Mouse (Mus musculus): ENCODE results near the gene Mapk14.
"Not testable (repeated sequence)": the region's sequence is repeated elsewhere in the genome, so short reads cannot be mapped to it uniquely, and the experiment has no call there.

Mapk14 gene

DNA sequence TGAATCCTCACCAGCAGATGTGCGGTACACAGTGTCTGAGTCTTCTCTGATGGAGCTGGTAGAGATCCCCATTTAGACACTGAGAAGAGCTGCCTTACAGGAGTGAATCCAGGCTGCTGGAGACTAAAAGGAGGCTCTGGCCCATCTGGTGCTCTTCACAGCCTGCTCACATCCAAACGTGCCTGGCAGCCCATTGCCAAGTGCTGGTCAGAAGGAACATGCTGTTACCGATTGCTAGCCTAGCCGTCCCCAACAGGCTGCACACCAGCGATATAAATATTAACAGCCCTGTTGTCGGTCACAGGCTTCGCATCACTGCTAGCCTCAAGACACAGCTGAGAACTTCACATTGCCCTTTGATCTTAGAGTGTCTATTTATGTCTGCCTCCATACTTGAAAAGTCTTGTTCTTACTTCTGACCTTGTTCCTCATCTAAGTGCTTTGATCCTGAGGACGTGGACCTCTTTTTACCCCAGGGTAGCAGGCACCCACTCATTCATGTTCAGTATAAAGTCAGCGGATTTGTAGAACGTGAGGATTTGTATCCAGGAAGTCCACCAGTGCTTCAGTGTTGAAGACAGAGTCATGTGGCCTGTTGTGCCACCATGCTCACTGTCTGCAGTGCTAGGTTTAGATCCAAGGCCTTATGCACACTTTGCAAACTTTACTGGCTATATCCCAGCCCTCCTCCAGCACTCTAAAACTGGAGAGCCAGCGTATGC is 52.2 kb downstream of the Mapk14 start:
- DNase-seq, result peak; percentile 52

DNA sequence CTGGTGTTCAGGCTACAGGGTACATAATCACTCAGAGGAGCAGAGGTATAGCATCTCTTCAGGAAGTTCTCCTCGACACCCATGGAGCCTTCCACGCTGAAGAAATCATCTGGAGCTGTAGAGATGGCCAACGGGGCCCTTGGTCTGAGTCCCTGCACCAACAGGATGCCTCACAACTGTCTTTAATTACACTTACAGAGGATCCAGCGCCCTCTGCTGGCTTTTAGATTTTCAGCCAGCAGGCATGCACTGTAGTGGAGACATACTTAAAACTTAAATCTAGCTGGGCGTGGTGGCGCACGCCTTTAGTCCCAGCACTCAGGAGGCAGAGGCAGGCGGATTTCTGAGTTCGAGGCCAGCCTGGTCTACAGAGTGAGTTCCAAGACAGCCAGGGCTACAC is 52.8 kb downstream of the Mapk14 start:
- DNase-seq, result no peak

DNA sequence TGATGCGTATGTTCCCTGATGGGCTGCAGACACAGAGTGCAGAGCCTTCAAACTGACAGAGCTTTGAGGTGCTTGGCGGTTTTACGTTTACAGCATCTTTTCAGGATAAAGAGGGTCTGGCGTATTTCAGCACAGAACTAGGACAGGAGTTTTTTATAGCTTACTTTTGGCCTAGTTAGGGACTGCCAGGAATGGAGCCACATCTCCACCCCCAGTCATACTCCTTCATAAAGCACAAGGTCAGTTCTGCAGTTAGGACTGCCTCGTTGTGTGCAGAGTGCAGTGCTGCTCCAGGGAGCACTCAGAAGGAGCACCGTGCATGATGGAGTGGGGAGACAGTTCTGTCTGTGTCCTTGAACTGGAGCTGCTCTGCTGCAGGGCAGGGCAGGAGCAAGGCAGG is 54.6 kb downstream of the Mapk14 start:
- no peak for DNase-seq

DNA sequence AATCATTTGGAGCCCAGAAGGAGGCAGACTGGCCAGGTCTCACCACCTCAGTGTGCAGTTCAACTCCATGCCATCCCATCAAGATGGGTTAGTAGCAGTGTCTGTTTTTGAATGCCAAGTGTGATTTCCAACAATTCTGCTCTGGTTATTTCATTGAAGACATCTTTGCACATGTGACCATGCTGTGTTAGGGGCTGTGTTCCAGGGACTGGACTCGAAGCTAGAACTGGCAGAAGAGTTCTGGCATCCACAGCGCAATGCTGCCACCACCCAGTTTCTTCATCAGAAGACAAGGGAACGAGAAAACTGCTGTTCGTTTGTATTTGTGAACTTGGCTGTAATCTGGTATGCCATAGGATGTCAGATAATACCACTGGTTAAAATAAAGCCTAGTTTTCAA is 56.9 kb downstream of the Mapk14 start:
- DNase-seq, result no peak

DNA sequence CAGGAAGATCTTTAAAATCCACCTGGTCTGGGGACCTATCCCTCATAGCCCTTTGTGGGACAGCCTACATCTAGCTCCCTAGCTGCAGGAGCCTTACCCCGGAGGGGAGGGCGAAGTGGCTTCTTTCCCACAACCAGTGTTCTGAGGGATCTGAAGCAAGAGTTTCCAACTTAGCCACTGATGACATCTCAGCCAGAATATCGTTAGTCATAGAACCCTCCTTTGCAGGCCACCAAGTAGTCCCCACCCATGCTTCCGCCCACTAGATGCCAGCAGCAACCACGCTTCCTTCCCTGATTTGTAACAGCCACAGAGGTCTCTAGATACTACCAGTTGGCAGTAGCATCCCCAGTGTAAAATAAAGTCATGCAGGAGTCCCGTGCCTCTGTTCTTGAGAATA is 59.5 kb downstream of the Mapk14 start:
- no peak for DNase-seq

DNA sequence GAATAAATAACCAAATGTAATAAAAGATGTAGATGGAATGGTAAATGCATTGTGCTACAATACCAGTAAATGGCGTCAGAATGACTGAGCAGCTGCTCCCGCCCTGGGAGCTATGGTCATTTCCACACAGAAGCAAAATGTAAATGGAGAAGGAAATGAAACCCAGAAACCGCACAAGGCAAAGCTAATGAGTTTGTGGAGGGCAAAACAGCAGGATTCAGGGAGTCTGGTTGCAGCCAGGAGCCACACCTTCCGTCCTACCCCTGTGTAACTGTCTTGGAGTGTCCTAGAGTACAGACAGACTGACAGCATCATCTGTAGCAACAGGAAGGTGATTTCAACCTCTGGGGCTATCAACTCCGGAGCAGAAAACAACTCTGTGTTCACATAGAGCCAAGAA is 65.3 kb downstream of the Mapk14 start:
- DNase-seq, result no peak

DNA sequence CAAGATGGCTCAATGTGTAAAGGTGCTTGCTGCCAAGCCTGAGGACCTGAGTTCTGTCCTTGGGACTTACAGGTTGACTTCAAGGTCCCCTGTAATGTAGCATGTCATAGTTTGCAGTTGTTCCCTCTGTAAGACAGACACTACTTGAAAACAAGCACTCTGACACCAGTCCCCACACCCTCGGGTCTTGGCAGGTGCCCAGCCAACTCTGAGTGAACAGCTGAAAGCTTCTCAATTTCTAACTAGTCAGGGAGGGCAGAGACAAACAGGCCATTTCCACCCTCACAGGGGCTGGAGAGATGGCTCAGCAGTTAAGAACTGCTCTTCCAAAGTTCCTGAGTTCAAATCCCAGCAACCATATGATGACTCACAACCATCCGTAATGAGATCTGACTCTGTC is 66.3 kb downstream of the Mapk14 start:
- DNase-seq, result no peak

DNA sequence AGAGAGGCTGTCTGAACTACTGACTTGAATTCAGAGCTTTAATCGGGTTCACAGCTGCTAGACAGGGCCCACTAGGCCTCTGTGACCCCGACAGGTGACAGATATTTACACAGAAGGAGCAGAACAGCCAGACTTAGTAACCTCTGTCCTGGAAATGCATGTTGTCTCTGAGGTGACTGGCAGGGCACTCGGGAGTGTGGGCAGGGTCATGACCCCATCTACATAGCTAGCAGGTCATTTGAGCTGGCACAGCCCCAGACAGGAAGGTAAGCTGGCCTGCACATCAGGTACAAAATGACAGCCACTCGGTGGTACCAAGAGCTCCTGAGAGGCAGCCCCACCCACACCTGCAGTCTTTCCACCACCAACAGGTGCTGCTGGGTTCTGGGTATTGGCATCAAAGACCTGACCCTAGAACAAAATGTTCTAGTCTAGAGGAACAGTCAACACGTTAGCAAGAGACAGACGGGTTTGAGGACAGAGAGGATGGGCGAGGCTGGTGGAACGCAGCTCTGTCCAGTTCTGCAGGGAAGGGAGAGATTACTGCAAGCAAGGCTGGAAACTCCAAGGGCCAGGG is 69.7 kb downstream of the Mapk14 start:
- no peak for DNase-seq

DNA sequence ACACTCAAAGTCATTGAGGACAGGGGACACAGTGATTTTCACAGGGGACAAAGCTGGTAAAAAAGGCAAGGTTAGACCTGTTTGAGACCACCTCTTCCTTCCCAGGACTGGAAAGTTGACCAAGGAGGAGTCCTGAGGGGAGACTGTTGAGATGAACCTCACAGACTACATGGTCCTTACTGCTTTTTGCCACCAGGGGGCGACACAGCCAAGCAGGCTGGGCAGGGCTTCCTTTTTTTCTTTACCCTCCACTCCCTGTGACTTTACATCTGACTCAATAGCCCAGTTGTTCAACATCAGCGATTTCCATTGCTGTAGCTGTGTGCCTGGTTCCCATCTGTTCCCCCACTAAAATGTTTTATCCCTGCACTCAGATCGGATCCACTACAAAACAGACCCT is 70.7 kb downstream of the Mapk14 start:
- peak; percentile 64 for DNase-seq

DNA sequence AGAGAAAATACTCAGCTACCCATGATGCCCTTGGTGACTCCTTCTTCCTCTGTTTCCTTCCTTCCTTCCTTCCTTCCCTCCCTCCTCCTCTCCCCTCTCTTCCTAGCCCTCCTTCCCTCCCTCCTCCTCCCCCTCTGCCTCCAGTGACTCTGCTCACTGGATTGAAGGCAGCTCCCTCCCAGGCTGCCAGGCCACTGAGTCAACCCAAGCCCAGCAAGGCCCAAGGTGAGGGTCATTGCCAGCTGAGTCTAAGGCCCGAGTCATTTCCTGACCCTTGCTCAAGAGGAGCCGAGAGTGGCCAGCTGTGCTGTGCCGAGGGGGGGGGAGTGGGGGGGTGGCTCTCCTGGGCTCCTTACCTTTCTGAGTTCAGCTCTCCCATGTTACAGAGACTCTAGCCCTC is 75.1 kb downstream of the Mapk14 start:
- no peak for DNase-seq

DNA sequence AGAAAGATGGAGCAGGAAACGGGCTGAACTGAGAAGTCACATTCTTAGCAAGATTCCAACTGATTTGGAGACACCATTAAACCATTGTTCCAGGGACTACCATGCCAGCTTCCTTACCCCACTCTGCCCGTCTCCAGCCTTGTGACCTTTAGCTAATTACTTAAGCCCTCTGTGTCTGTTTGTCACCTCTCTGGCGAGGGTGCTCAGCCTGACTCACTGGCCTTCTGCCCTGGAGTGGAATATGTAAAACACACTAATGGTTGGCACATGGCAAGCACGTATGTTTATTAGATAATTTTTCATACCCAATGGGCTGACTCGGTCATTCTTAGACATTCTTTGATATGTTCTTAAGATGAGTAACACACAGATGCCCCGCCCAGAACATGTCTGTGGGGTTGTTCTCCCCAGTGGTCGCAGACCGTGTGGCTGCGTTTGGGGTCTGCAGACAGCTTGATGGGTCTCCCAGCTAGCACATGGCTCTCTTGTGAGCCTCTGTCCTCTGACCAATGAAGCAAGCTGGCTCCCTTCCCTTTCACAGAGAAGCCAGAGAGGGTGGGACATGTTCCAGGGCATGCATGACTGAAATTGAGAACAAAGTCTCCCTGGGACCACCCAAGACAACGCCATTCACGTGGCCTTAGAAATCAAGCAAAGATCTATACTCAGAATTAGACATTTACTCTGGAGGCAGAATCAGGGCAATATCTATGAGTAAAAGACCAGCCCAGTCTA is 75.8 kb downstream of the Mapk14 start:
- DNase-seq, result no peak

DNA sequence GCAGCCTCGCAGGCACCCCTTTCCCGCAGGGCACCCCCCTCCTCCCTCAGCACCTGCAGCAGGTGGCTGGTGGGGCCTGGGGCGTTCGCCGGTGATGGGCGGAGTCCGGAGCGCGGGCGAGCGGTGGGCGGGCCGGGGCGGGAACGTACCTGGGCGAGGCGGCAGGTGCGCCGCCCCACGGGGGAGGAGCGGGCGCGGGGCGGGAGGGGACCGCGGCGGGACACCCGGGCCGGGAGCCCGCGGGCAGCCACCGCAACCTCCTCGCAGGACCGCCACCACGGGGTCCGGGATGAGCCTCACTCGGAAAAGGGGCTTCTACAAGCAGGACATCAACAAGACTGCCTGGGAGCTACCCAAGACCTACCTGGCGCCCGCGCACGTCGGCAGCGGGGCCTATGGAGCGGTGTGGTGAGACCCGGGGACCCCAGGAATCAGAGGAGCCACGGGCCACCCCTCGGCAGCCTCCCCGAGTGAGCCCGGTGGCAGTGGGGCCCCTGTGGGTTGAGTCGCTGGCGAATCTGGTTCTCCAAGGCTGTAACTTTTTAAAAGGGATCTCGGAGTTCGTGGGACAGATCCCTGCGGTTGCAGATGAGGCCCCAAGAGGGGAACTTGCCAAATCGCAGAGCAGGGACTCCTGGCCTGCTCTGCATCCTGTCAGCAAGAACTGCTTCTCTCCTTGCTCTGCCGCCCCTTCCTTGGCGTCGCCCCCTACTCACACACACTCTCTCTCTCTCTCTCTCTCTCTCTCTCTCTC is 78.2 kb downstream of the Mapk14 start, which contains the start of gene Mapk13:
Gene Mapk13 (plus strand): TSS at position 177 of the 754 bp plus-strand sequence.
- DNase-seq, result no peak

DNA sequence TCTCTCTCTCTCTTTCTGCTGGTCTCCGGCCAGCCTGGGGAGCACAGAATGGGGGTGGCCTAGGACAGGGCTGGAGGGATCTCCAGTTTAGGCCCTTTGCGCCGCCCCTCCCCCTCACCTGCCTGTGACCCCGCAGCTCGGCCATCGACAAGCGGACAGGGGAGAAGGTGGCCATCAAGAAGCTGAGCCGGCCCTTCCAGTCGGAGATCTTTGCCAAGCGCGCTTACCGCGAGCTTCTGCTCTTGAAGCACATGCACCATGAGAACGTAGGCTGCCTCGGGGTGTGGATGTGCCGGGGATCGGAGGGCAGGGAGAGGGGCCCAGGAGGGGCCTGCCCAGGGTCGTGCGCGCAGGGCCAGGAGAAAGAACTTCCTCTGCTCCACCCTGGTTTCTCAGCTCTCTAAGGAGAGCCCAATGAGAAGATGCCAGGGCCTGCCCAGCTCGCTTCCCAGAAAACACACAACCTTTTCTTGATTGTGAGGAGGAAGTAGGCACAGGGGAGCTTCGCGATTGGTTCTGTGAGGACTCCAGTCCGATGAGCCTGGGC is 78.8 kb downstream of the Mapk14 start:
- DNase-seq, result peak; percentile 43

DNA sequence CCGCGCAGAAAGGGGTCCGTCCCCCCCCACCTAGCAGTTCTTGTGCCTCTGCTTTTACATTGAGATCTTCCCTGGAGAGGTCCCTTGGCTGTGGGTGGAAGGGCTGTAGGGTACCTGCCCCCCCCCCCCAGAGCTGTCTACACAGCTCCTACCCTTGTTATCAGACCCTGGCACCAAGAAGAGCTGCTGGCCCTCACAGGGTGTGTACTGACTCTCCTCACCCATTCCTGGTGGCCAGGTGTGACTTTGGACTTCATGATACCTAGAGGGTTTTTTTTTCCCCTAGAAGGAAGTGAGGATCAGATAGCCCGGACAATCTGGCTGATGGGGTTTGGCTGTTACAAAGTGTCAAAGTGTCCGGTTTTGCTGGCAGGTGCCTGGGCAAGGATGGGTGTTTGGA is 80.2 kb downstream of the Mapk14 start:
- no peak for DNase-seq

DNA sequence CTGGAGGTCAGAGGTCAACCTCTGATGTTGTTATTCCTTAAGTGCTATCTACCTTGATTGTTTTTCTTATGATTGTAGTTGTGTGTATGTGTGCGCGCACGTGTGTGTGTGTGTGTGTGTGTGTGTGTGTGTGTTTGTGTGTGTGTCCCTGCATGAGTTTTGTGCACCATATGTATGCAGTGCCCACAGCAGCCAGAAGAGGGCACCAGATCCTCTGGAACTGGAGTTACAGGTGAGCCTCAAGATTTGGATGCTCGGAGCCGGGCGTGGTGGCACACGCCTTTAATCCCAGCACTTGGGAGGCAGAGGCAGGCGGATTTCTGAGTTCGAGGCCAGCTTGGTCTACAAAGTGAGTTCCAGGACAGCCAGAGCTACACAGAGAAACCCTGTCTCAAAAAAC is 83.2 kb downstream of the Mapk14 start:
- DNase-seq, result not testable (repeated sequence)

DNA sequence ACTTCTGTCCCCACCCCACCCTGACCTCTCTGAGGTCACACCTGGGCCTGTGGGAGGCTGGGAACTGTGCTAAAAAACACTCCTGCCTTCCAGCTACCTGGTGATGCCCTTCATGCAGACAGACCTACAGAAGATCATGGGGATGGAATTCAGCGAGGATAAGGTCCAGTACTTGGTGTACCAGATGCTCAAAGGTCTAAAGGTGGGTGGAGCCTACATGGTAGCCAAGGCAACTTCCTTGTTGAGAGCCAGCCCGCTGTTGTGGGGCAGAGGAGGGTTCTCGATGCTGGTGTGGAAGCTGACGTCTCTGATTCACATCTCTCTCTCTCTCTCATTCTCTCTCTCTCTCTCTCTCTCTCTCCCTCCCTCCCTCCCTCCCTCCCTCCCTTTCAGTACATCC is 84.0 kb downstream of the Mapk14 start:
- no peak for DNase-seq

DNA sequence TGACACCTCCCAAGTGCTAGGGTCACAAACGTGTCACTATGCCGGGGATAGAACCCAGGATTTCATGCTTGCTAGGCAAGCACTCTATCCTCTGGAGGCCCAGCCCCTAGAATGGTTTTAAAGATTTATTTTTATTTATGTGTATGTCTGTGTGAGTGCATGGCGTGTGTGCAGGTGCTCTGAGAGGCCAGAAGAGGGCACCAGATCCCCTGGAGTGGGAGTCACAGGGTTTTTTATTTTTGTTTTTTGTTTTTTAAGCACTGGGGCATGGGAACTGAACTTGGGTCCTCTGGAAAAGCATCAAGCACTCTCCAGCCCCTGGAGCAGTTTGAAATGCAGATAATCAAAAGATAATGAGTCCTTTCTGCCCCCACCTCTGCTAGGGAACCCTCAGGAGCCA is 85.7 kb downstream of the Mapk14 start:
- no peak for DNase-seq

DNA sequence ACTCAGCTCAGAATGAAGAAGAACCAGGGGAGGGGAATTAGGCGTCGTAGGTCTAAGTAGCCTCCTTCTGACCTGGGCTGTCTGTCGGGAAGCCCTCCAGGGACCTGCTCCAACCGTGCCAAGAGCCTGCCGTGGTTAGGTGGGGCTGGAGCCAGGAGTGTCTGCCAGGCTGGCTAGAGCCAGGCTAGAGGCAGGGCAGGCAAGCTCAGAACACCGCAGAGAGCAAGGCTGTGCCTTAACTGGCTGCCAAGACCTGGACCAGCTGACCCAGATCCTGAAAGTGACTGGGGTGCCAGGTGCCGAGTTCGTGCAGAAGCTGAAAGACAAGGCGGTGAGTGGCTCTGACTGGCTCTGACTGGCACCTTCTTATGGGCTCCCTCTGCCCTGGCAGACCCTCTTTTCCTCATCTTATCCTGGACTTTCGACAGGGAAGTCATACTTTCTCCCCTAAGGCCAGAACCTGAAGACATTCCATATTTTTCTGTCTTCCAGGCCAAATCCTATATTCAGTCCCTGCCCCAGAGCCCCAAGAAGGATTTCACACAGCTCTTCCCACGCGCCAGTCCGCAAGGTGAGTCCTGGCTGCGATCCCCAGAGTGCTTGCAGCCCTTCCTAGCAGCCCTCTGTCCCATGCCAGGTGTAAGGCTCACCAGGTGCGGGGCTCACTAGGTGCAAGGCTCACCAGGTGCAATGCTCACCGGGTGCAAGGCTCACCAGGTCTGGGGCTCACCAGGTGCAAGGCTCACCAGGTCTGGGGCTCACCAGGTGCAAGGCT is 86.3 kb downstream of the Mapk14 start:
- peak; percentile 98 for DNase-seq

DNA sequence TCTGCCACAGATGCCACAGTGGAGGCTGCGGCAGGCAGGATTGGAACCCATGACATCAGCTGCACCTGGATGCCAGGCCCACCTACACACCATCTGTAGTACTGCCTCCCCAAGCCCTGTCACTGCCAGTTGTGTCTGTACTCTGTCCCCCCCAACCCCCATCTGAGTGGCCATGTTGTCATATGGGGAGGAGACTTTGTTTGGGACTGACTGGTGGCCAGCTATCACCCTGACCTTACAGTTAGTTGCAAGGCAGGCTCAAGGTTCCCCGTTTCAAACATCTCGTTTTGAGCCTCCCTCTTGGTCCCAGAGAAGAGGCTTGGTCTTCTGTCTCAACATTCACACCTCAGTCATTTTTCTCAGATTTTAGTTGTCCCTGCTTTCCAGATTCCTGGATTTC is 88.6 kb downstream of the Mapk14 start:
- DNase-seq, result no peak

DNA sequence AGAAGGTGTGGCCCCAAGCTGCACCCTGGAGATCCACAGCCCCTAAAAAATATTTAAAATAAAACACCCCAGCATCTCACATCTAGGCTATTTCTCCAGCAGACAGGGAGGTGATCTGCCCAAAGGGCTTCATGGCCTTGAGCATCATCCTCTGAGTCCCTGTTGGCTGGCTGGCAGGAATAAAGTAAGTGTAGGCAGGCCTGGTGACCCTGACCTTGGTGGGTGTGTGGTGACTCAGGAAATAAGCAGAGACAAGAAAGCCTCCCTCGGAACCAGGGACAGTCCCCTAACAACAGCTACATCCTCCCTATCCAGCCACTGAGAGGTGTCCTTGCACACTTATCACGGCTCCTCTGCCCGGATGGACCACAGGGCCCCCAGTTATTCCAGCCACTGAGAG is 89.7 kb downstream of the Mapk14 start:
- no peak for DNase-seq

DNA sequence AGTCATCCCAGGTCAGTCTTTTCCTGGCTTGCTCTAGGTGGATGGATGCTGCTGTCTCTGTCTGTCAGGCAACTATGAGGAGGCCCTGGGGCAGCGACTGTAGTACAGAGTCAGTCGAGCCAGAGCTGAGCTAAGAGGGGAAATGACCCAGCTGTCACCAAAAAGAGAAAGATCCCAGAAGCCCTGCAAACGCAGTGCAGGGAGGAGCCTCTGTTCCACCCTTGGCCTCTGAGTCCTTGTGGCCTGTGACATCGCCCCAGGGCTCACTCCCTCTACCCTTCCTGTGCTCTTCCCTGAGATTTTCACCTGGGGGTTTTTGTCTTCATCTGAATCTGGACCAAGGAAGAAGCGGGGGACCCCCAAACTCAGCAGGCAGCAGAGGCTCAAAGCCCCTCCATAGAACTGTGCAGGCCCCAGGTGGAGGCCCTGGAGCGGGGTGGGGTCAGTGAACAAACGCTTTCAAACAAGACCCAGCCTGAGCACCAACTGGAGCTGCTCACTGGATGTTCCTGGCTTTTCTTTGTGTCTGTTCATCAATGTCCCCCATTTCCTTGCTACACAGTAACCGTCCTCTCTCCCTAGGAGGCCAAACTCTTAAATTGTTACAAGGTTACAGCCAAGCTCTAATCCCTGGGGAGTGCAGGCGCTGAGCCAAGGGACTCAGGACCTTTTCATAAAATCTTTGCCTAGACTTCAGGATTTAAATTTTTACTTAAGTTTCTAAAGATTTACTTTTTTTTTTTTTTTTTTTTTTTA is 90.3 kb downstream of the Mapk14 start:
- no peak for DNase-seq

DNA sequence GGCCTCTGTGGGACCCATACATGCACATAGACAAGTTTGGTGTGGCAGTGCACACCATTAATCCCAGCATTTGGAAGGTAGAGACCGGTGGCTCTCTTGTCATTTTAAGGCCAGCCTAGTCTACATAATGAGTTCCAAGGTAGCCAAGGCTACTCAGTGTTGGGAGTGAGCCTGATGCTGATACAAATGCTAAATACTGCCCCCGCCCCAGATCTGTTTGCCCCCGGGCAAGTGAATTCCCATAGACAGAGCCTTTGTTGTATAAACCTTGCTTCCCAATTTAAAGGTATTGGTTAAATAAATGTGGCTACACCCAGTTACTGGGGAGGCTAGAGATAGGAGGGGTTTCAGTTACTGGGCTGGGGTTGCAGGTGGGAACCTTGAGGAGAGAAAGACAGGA is 93.9 kb downstream of the Mapk14 start:
- DNase-seq, result no peak
